Mouse (Mus musculus) urinary bladder, postnatal 36 days (tissue): ENCODE measurements around the gene Cd79a.
"Not testable (repeated sequence)": the region's sequence is repeated elsewhere in the genome, so short reads cannot be mapped to it uniquely, and the experiment has no call there.

Source experiments
- DNase-seq, 2 experiments: peaks; one replicate each; pipeline ENCODE4 v3.0.0; 2022; ENCODE audit warnings: low spot score in 2 of 2, mixed read lengths in 1 of 2

Cd79a gene

GRCm38 (mm10) chr7:24885468-24886307, 11.5 kb upstream of the Cd79a start:
- DNase-seq = no peak

GRCm38 (mm10) chr7:24886308-24886633, 10.9 kb upstream of the Cd79a start:
- DNase-seq = peak in 1 of 2 experiments; percentile 33

- DNase-seq = no peak
These were observed 10.1 kb upstream of the Cd79a start for GRCm38 (mm10) chr7:24887096-24887495.

DNA sequence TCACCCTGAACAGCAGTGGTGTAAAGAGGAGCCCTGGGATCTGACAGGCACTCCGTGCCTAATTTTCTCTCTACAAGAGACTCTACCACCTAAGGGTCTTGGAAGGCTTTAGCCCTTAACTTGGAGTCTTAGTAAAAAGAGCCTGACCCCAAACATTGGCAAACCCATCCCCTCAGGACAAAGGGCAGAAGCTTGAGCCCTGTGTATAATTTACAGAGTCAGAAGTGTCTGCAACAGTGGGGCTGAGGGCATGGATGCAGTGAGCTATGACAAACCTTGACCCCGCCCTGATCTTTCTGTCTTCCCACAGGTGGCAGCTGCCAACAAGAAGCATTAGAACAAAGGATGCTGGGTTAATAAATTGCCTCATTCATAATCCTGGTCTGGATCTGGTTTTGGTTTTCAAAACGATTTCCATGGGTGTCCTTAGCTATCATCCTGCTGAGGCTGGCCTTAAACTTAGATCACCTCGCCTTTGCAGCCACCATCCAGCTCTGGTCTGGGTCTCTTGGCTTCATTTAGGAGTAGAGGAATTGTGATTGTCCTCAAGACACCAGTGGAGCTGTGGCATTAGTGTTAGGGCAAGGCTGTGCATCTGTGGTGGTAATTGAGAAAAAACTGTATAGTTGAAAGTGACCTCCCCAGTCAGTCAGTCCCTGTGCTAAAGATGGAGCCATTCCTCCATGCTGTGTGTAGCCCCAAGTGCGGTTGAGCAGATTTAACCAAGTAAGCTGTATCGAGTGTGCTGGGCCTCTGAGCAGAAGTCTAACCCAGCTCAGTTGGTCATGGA, 7.6 kb upstream of the Cd79a start:
- no peak for DNase-seq

- DNase-seq = peak; percentile 59 to 69
These were observed 6.6 kb upstream of the Cd79a start for GRCm38 (mm10) chr7:24890281-24891216.

DNA sequence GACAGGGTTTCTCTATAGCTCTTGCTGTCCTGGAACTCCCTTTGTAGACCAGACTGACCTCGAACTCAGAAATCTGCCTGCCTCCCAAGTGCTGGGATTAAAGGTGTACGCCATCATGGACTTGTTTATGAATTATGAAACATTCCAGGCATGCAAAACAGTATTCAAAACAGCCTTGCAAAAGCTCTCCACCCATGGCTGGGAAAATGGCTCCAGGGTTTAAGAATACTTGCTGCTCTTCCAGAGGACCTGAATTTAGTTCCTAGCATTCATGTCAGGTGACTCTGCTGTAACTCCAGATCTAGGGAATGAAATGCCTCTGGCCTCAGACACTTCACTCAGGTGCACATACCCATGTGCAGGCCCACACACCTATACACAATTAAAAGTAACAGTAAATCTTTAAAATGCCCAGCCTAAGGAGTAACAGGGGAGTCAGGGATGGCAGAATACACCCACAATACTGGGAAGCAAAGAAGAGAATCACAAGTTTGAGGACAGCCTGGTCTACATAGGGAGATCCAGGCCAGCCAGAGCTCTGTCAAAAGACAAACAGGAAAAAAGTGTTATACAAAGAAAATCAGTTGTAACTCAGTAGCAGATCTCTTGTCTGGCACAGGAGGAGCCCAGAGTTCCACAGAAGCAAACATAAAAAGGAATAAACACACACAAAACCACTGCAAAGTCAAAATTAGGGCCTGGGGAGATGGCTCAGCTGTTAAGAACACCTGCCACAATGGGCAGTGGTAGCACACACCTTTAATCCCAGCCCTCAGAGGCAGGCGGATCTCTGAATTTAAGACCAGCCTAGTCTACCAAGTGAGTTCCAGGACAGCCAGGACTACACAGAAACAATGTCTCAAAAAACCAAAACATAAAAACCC, 5.7 kb upstream of the Cd79a start:
- no peak for DNase-seq

- DNase-seq = no peak
These were observed 5.0 kb upstream of the Cd79a start for GRCm38 (mm10) chr7:24892125-24892583.

GRCm38 (mm10) chr7:24895749-24896148, 1.4 kb upstream of the Cd79a start:
- not testable (repeated sequence) for DNase-seq

DNA sequence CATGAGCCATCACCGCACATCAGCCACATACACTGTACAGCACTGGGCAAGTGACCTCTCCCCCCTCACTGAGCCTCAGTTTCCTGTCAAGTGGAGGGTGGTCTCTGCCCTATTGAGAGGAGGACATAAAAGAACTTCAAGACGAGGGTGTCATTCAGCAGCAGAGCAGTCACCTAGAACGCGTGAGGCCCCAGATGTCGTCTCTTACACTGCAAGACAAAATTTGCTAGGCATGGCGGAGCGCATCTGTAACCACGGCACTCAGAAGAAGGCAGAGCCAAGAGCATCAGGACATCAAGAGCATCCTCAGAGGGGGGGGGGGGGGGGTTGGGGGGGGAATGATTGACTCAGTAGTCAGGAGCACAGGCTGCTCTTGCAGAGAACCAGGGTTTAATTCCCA, 912 bp upstream of the Cd79a start:
- DNase-seq = no peak

GRCm38 (mm10) chr7:24897959-24898358, 778 bp downstream of the Cd79a start:
- no peak for DNase-seq

DNA sequence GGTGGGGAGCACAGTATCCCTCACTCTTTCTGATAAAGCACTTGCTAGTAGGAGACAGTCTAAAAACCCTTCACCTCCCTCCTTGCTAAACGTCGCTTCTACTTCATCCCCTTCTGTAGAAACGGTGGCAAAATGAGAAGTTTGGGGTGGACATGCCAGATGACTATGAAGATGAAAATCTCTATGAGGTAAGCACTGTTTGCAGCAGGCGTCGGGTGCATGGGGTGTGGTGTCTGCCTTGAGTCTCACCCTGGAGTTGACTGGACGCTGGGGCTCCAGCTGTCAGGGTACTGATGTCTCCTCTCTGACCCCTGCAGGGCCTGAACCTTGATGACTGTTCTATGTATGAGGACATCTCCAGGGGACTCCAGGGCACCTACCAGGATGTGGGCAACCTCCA, 3.9 kb downstream of the Cd79a start:
- no peak for DNase-seq

DNA sequence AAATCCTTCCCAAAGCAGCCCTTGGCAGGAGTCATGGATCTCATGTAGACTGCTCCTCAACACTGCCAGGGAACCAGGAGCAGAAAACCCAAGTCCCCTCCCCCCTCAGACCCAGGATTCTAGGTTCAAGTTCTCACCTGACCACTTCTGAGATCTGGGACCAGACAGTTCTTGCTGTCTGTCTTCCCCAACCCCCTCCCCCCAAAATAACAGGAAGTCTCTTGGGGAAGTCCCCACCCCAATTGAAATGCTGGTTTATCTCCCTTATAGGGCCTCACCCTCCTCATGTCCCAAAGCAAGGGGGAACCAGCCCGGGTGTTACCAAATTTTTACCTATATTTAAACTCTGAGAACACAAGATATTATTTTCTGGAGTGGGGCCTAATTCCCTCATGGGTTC, 4.7 kb downstream of the Cd79a start:
- no peak for DNase-seq

DNA sequence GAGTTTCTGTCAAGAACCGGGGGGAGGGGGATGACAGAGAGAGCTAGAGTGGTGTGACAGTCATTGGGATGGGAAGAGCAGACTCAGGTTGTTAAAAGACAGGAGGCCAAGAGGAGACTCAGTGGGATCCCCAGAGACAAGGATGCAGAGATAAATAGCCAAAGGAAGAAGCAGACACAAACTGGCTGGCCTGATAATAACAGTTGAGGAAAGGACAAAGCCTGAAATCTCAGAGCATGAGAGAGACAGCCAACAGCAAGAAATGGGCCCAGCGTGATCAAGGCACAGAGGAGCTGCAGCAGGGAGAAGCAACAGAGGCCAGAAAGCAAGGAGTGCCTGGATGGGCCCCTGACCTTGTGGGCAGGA, 5.1 kb downstream of the Cd79a start:
- DNase-seq = no peak

DNA sequence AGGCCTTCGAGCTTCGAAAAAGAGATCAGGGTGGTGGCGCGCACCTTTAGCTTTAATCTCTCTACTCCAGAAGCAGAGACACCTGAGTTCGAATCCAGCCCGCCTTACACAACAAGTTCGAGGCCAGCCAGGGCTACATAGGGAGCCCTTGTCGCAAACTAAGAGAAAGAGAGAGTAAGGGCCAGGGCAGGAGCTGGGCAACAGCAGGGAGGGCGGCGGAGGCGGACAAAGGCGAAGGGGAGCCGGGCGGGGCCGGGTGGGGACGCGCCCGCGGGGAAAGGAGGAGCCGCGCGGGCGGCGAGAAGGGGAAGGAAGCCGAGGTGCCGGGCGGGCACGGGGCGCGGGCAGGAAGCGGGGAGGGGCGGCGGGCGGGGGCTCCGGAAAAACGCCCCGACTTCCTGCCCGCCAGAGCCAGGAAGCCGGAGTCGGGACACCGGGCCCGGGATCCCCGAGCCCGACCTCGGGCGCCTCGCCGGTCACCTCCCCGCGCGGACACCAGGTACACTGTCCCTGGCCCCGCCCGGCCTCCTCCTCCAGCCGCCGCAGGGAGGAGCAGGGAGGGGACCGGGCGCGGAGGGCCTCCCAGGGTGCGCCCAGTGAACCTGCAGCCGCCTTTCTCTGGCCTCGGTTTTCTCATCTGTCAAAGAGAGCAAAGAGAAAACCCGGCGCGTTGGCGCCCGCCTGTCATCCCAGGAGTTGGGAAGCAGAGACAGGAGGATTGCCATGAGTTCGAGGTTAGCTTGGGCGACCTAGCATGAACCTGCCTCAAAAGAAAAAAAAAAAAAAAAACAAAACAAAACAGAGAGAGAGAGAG, 5.7 kb downstream of the Cd79a start, which contains the start of gene Arhgef1:
Arhgef1 (plus strand) TSS at position 283 of the 814 bp plus-strand sequence.
- peak; percentile 53 to 66 for DNase-seq

DNA sequence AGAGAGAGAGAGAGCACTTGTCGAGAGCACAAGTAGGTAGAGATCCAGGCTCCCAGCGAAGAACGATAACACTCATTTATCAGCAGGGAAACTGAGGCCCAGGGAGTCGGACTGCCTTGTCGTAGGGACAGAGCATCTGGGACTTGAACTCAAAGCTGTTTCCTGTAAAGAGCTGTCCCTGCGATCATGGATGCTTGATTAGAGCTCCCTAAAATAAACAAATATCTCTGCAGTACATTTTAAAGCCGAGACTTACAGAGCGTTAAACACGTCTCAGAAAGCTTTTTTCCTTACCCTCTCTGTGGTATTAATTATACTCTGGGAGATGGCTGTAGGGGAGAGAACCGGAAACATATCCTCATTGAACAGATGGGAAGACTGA, 6.3 kb downstream of the Cd79a start:
- DNase-seq = no peak

DNA sequence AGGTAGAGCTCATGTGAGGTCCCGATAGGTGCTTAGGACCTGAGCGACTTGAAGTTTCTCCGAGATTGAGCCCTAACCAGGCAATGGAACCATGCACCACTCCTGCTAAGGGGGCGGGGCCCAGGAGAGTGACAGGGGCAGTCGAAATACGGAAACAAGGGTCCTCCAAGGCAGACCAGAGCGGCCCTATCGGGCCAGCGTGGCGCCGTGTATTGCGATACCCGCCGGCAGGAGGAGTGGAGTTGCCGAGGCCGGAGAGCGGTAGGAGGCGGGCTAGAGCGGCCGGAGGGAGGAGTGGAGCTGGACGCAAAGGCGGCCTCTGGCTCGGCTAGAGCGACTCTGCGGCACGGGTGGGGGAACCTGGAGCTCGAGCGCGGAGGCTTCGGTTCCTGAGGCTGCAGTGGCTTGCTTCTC, 6.9 kb downstream of the Cd79a start:
- peak; percentile 95 to 98 for DNase-seq

GRCm38 (mm10) chr7:24904936-24905335, 7.8 kb downstream of the Cd79a start:
- DNase-seq = peak; percentile 28 to 50

DNA sequence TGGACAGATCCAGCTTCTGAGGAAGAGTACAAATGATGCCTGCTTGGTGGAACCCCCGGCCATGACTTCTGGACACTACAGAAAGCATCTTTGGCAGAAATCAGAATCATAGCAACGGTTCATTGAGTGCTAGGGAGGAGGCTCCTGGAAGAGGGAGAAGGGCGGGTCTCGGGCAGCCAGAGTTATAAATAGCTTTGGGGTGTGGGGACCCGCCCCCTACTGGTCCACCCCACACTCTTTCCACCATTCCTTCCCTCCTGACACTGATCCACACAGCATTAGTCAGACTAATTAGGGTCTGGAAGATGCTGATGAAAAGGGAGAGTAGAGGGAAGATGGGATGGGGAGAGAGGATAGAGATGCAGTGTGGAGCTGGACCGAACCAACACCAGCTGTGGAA, 9.4 kb downstream of the Cd79a start:
- no peak for DNase-seq

DNA sequence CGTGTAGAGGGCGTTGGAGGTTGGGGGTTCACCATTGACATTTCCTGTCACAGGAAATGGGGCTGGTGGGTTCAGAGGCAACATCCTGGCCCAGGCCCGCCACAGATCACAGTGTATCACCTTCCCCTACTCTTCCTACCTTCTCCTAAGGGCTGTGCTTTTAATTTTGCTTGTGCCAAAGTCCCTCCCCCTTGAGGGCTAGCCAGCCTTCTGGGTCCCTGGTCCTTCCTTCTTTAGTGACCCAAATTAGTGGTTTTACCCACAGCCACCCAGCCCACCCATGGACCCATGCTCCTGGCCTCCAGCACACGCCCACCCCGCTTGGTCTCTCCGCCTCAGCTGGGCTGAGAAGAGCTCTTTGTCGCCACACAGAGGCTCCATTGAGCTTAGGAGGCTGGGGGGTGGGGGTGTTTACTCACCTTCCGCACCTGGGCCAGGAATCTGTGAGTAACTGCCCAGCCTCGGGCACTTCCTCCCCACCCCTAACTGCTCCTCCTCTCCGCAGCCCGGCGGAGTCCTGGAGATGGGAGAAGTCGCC, 10.1 kb downstream of the Cd79a start:
- peak; percentile 43 to 65 for DNase-seq

DNA sequence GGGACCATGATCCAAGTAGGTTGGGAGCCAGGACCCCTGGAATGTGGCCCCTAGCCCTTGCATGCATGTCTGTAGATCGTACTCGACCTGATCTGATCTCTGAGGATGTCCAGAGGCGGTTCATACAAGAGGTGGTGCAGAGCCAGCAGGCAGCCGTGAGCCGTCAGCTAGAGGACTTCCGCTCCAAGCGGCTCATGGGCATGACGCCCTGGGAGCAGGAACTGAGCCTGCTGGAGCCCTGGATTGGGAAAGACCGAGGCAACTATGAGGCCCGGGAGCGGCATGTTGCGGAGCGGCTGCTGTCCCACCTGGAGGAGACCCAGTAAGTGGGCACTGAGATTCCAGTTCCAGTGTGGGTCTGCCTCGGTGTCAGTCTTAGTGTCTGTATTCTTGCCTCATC, 15.3 kb downstream of the Cd79a start:
- DNase-seq = peak in 1 of 2 experiments; percentile 45
